Mouse (Mus musculus) testis, postnatal 14 days (tissue): ENCODE results near the gene Znhit1.

ENCODE experiments used
- DNase-seq: peaks from one replicate; pipeline ENCODE4 v3.0.0; 2021; ENCODE audit warnings: low spot score

Znhit1 gene

GRCm38 (mm10) chr5:136986695-136987137 lies 1.1 kb downstream of the Znhit1 start, which contains the start of gene Plod3:
TSS of gene Plod3 (plus strand) at chr5:136987019.
- peak; percentile 98 for DNase-seq

GRCm38 (mm10) chr5:136984828-136985227 lies 3.0 kb downstream of the Znhit1 start:
- no peak for DNase-seq

GRCm38 (mm10) chr5:136982338-136982930 lies 5.4 kb downstream of the Znhit1 start:
- DNase-seq = no peak

DNA sequence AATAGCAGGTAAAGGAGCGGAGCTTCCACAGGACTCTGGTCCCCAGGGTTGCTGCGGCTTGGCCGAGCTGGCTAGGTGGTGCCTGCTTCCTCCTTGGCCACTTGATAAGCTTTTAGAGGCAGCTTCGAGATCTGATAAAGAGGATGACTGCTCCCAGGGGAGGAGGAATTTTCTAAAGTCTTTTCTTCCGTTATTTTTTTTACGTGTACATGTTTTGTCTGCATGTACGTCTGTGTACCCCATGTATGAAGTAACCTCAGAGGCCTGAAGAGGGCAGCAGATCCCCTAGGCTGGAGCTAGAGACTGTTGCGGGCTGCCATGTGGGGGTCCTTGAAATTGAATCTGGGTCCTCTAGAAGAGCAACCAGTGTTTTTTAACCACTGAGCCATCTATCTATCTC lies 6.8 kb downstream of the Znhit1 start:
- DNase-seq = no peak

DNA sequence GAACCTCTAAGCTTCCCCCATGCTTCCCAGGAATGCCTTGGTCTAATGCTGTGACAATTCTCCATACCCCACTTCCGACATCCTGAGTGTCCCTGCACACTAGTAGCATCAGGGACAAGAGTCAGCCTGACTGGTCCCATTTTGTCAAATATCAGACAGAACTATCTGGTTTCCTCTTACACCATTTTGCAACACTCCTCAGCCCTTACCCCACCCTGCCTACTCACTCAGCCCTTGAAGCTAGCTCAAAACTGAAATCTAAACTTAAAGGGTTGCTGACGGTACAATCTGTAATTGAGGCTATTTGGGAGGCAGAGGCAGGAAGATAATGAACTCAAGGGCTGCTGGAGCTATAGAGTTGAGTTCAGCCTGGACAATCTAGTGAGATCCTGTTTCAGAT lies 8.1 kb downstream of the Znhit1 start:
- DNase-seq = no peak

DNA sequence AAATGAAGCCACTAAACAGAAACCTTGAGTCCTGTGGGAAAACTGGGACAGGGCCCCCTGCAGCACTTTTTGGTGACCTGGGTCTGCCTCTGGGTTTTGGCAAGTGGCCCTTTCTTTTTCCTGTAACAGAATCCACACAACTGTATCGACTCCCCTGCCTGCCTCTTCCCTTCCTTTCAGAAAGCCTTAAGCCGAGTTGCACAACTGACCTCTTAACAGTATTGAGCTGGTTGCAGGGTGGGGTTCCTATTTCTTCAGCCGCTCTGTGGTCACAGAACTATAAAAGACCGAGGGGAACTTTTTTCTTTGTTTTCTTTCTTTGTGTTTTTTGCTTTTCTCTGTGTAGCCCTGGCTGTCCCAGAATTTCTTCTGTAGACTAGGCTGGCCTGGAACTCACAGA lies 10.1 kb downstream of the Znhit1 start:
- DNase-seq = no peak

DNA sequence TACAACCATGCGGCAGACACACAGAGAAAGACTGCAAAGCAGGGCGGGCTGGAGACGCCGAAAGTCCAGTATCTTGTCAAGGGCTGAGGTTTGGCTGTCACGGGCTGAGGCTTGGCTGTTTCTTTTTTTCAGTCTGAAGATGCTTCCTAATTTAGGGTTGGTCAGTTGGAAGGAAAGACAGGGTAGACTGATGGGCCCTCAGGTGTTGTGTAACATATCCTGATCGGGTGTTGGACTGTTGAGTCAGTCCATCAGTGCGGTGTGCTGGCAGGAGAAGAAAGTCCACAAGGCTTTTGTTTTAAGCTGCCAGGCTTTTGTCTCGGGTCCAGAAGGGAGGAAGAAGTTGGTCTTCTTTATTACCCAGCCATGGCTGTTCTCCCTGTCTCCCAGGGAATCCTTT lies 14.2 kb downstream of the Znhit1 start:
- DNase-seq = no peak

DNA sequence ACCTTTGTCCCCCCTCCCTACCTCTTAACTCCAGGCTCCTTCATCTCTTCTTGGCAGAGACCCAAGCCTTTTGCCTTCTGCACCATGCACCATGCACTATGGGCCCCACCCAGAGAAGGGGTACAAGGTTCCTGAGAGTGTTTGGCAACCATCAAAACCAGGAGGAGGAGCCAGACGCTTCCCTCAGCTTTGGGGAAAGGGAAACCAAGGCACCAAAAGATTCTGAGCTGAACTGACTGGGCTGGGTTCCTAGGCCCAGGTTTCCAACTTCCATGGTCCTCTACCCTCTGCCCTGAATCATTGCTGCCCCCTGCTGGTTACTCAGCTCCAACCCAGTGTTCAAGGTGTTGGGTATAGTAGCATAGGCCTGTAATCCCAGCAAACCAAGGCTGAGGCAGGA lies 17.1 kb downstream of the Znhit1 start:
- DNase-seq = no peak

DNA sequence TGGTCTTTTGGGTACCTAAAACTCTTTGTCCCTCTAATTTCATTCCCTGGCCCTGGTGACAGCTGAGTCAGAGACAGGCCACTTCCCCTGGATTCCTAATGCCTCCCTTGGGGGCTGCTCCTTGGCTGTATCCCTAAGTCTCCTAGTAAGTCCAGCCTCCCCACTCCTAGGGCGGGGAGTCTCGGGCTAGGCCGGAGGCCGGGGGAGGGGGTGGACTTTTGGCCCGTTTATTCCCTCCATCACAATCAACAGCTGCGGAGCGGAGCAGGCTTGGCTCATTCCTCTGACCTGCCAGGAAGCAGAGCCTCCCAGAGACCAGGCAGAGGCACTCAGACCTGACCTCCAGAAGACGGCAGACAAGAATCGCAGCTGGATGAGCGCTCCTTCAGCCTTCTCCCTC lies 20.2 kb downstream of the Znhit1 start:
- peak; percentile 46 for DNase-seq

- DNase-seq = no peak
Measured at GRCm38 (mm10) chr5:136966861-136967455, 20.9 kb downstream of the Znhit1 start.

DNA sequence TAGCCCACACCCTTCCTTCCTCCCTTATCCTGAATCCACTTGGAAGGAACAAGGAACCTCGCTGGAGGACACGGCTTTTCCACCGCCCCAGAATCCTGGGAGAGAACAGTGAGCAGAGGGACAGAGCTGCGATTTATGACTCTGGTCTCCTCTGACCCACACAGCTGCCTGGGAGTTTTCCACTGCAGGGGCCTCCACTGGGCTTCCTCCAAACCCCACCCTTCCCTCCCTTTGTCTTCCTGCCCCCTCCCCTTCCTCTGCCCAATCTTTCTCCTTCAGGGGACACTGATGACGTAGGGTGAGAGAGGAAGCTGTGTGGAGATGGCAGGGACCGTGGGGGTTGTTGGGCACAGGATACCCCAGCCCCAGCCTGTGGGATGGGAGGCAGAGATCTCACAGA lies 21.5 kb downstream of the Znhit1 start, which contains the start of gene Cldn15:
Gene Cldn15 (plus strand): TSS at position 286 of the 400 bp plus-strand sequence.
- no peak for DNase-seq

GRCm38 (mm10) chr5:136965686-136966085 lies 22.1 kb downstream of the Znhit1 start:
- DNase-seq = no peak

DNA sequence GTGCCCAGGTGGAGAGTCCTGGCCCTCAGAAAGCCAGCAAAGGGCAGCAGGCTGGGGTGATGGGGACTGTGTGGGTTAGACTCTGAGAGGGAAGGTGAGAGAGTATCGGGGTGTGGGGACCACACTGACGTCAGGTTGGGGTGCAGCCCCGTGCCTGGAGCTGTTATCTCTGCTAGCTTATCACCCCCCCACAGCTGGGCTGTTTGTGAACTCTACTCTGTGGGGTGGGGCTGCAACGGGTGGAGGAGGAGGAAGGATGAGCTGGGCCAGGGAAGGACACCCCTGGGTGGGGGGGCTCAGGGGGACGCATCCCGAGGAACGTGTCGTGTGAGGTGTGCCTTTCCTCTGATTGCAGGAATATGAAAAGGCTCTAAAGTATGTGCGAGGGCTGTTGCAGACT lies 22.6 kb downstream of the Znhit1 start:
- no peak for DNase-seq

- no peak for DNase-seq
Measured at GRCm38 (mm10) chr5:136962966-136963540, 24.8 kb downstream of the Znhit1 start.

GRCm38 (mm10) chr5:136962501-136962900 lies 25.3 kb downstream of the Znhit1 start:
- DNase-seq = peak; percentile 76

- DNase-seq = peak; percentile 90
Measured at GRCm38 (mm10) chr5:136961983-136962461, 25.8 kb downstream of the Znhit1 start.

DNA sequence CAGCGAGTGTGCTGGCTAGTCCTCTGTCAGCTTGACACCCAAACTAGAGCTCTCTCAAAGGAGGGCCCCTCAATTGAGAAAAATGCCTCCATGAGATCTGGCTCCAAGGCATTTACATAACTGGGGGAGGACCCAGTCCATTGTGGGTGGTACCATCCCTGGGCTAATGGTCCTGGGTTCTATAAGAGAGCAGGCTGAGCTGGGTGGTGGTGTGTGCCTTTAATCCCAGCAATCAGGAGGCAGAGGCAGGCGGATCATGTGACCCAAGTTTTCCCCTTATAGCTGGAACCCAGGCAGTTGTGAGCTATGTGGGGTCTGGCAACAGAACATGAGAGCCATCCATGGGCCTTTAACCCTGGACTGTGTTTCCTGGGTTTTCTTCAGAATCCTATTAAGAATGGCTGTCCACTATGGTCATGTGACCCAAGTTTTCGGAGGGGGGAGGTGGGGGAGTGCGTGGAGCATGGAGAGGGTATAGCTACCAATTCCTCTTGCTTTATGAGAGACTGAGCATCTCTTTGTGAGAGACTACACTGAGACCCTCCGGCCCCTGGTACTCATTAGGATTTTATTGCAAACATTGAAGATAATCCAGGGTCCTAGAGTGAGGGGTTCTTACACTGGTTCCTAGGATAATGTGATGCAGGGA lies 26.4 kb downstream of the Znhit1 start:
- DNase-seq = no peak

- no peak for DNase-seq
Measured at GRCm38 (mm10) chr5:136960053-136960452, 27.8 kb downstream of the Znhit1 start.

DNA sequence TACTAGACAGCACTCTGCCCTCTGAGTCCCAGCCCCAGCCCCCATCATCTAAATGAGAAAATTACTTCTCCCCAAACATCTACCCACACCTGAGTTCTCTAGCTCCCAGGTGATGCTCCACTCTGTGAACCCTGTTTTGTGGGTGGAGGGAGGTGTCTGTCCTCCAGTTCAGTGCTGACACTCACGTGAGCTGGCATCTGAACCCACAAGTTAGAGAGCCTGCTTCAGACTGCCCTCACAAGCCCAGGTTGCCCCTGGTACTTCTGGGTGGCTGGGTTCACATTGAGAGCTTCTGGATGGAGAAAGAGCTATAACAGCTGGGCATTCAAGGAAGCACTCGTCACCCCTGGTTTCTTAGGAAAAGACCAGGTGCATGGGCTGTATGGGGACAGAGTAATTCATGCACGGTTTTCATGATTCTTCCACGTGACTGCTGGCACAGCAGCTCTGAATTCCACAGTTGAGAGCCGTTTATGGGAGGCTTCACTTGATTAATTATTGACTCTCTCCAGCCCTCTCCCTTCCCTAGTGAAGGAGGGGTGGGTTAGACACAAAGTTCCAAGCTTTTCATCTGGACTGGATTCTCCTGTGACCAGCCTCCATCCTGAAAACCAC lies 28.7 kb downstream of the Znhit1 start:
- no peak for DNase-seq

DNA sequence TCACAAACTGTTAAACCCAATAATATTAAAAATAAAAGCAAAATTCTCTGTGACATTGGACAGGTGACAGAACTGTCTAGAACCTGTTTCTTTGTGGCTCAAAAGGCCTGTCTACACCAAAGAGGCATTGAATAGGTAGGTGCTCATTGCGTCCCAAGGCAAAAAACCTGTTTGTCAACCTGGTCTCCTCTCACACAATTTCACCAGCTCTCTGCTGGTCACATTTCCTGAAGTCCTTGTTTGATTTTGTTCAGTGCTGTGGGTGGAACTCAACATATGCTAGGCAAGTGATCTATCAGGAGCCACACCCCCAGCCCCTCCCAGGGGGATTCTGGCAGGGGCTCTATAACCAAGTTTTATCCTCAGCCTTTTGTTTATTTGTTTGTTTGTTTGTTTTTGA lies 30.6 kb downstream of the Znhit1 start:
- DNase-seq = no peak

DNA sequence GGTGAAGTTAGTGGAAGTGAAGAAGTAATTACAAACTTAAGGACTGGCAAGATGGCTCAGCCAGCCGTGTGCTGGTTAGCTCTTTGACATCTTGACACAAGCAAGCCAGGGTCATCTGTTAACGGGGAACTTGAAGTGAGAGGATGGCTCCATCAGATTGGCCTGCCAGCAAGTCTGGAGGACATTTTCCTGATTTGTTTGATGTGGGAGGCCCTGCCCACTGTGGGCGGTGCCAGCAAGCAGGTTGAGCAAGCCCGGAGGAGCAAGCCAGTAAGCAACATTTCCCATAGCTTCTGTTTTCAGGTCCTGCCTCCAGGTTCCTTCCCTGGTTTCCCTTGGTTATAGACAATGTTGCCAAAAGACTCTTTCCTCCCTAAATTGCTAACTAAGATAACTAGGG lies 32.2 kb downstream of the Znhit1 start:
- no peak for DNase-seq

DNA sequence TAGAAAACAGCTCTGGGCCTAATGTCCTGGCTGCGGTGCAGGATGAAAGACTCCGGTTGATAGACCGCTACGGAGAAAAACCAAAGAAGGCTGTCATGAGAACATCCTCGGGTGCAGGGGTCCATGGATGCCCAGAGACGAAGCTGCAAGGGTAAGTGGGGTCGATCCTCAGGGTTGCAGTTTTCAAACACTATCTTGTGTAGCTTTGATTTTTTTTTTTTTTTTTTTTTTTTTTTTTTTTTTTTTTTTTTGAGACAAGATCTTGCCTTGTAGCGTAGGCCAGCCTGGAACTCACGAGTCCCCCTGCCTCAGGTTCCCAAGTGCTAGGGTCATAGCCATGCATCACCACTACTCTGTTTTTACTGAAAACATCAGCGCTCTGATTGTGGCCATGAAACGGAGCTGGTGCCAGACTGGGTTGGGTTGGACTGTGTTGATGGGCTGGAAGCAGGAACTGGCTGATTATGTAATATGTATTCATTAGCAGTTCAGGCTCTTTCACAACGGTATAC lies 34.3 kb downstream of the Znhit1 start:
- DNase-seq = no peak
